Mouse (Mus musculus): Measurements from ENCODE around the gene Asic5.

GRCm38 (mm10) chr3:82022421-82022920, 40.4 kb downstream of the Asic5 start:
- TF ChIP-seq POLR2A (IDR thresholded peaks at IDR 0.05; ENCODE audit: borderline replicate concordance, low read depth, low read length) (no peak), CTCF (IDR thresholded peaks at IDR 0.05; ENCODE audit: low read depth, low read length) (no peak)
